Mouse (Mus musculus) C2C12 (cell line): ENCODE results near the gene Mef2d.

Source experiments
- CEBPB ChIP-seq: IDR thresholded peaks from one replicate; pipeline ENCODE4 v1.6.1; 2011; ENCODE audit warnings: low read depth, mild to moderate bottlenecking, control low read depth, moderate library complexity
- CTCF ChIP-seq: IDR thresholded peaks from one replicate; pipeline ENCODE4 v1.5.1; 2011; ENCODE audit not compliant: control insufficient read depth, insufficient read depth, insufficient read length
- FOSL1 ChIP-seq: IDR thresholded peaks from one replicate; pipeline ENCODE4 v1.8.0; 2011; ENCODE audit warnings: mild to moderate bottlenecking, low read length; ENCODE audit not compliant: poor library complexity, insufficient read depth, severe bottlenecking
- USF1 ChIP-seq: IDR thresholded peaks from one replicate; pipeline ENCODE4 v1.6.1; 2011; ENCODE audit warnings: low read depth, mild to moderate bottlenecking, control low read depth, moderate library complexity

GRCm38 (mm10) chr3:88205176-88205562, 63.0 kb downstream of the Mef2d start:
- TF ChIP-seq CEBPB, result no peak
- TF ChIP-seq CTCF, result no peak
- TF ChIP-seq FOSL1, result no peak
- no peak for TF ChIP-seq USF1
